Mouse (Mus musculus) right cerebral cortex, adult 2 months (tissue): ENCODE results near the gene Kcnma1.
A peak's percentile ranks its signal among the peaks of the same experiment; 100 is the strongest.

Experiments used
- DNase-seq, 2 experiments: peaks; one replicate each; pipeline ENCODE4 v3.0.0; 2021 to 2022; ENCODE audit warnings: low spot score in 2 of 2

The Kcnma1 gene

DNA sequence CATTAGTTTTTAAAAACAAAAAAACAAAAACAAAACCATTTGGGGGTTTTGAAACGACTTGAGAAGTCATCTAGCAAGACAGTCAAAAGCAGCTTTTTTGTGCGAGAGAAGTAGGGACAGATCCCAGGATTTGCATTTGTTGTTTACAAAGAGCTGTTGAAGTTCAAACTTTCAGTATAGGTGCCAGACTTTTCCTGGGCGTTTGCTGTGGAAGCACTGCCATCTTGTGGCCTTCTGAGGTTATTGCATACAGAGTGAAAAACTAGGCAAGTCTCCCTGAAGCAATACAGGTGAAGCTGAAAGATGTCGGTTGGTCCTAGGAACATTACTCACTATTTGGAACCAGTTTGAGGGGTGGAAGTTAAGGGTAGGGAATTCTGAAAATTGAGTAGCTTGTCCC, 484.6 kb downstream of the Kcnma1 start:
- peak; percentile 67 to 71 for DNase-seq

GRCm38 (mm10) chr14:23529229-23529628, 485.1 kb downstream of the Kcnma1 start:
- DNase-seq: no peak

DNA sequence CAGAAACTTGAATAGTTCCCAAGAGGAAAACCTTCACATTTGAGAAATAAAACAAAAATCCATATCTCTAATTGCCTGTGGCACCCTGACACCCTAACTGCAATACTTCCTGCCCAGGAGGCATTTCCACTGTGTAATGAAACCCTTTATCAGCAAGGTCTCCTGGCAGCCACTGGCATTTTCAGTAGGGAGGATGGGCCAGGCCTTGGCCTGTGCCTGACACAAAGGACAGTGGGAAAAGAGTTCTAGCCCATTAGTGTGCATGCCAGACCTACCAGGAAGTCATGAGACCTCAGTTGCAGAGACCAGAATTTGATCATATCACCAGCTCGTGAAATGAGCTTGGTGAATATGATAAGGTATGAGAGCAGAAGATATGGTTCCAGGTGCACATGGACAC, 488.4 kb downstream of the Kcnma1 start:
- no peak for DNase-seq

- no peak for DNase-seq
Observed at GRCm38 (mm10) chr14:23523825-23524491, 490.3 kb downstream of the Kcnma1 start.

DNA sequence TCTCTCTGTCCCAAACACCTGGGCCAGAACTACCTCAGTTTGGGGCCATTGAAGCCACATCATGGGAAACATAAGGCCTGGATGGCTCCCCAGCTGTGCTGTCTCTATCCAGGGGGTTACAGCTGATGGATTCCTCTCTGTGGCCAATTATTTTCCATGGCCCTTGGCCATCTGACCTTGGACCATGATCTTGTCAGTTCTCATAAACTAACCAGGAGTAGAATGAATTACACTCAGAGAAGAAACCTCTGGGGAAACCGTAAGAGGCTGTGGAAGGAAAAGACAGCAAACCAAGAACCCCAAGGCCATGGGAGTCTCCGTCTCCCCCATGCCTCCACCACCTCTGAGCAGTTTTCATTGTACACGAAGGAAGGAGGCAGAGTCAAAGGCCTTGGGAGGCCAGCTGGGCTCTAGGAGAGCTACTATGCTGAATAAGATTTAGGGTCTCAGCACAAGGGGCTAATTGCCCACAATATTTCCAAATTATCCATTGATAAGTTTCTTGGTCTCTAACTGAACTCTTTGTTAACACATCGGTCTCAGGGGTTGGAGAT, 491.6 kb downstream of the Kcnma1 start:
- DNase-seq: no peak

GRCm38 (mm10) chr14:23521080-23521684, 493.1 kb downstream of the Kcnma1 start:
- no peak for DNase-seq

- no peak for DNase-seq
Observed at GRCm38 (mm10) chr14:23517374-23517773, 496.9 kb downstream of the Kcnma1 start.

DNA sequence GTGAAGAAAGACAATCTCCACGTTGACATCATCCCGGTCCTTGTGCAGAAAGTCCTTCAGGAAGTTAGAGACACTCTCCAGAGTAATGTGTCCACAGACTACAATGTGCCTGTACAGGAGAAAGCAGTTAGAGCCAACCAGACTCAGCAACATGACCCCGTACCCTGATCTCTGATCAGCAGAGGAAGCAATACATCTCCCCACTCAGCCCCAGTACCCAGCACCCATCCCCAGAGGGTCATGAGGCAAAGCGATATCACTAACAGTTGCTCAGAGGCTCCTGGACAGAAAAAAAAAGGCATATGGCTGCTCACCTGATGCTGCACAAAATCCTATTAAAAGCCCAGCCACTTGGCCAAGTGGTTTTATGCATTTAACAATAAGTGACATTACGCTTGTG, 504.5 kb downstream of the Kcnma1 start:
- DNase-seq: no peak

DNA sequence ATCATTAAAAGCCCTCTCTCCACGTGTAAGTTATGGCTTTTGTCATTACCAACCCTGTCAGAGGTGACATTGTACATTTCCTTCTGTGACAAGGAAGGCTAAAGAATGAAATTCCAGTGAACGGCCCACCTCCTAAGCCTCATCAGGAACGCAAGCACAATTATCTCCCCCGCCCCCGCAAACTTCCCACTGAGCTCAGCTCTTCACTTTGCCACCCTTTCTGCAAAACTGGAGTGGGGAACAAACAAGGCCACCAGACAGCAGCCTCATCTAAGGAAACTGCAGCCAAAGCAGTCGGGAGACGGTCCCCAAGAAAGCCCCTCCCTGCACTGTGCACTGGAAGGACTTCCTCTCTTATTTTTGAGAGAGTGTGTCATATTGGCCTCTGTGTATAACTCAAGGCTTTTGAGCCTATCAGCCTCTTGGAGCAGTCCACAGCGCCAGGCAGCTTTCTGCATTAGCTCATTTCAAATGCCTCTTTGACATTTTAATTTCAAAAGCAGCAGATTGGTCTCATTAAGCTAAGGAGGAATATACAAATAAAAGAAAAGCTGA, 512.0 kb downstream of the Kcnma1 start:
- DNase-seq: peak; percentile 35 to 56

- DNase-seq: no peak
Observed at GRCm38 (mm10) chr14:23496801-23497200, 517.5 kb downstream of the Kcnma1 start.

DNA sequence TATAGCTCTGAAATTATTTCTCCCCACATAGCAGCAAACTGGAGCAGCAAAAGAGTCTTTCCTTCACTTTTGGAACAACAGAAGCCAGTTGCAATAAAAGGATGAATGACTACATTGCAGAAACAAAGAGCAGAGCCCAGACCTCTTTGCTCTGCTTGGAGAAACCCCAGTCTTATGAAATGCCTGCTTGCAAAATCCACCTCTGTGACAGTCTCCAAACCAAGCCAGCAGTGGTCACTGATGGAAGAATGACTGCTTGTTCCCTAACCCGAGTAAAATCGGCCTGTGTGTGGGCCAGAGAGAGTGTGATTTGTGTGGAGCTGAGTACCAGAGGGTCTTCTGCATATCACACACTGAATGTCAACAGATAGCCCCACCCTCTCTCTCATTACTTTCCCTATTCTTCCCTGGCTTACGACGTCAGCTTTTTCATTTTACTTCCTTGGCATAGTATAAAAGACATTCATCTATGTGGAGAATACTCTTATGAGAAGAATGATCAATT, 518.0 kb downstream of the Kcnma1 start:
- DNase-seq: no peak

GRCm38 (mm10) chr14:23494496-23494800, 519.8 kb downstream of the Kcnma1 start:
- DNase-seq: no peak

GRCm38 (mm10) chr14:23493750-23494495, 520.4 kb downstream of the Kcnma1 start:
- no peak for DNase-seq

DNA sequence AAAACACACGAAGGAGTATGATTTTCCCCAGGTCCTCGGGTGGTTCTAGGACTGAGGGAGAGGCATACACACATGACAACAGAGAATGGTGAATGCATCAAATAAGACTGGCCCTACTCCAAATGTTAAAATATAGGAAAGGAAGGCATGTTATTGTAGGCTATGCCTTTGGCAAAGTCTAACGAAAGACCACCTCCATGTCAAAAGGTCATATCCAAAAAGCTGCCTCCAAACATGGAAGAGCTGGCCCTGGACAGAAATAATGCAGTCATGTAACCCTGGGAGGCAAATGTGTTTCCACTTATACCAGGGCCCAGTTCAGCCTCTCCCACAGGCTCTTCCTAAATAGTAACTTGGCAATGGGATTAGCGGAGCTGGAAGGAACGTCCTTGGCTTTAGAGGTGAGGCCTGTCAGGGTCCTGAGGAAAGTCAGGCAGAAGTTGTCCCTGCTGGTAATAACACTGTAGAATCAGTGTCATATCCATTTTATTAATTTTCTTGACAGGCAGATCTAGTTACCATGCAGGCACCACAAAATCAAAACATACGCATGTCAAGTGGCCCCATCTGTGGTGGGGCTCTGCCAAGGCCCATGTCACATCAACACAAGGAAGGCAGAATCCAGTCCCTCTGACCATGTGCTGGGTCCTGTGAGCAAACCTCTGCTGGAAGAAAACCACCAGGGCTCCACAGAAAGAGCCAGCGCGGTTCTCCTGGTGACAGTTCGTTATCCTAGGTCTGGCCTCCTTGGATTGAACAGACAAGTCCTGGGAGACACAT, 521.5 kb downstream of the Kcnma1 start:
- no peak for DNase-seq

DNA sequence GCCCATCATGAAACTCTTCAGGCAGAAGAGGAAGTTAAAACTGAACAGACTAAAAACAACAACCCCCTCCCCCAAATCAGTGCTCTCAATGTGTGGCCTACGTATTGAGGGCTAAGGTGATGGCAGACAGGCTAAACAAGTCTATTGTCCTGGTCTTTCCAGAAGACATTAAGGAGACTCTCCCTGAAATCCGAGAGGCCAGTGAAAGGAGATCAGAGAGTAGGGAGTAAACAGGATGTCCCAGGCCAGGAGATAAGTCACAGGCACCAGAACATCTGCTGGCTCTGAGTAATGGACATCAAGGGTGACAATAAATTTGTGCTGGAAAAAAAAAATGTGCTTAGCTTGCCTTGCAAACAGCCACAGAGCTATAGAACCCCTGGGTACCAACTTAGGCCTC, 522.9 kb downstream of the Kcnma1 start:
- DNase-seq: no peak

DNA sequence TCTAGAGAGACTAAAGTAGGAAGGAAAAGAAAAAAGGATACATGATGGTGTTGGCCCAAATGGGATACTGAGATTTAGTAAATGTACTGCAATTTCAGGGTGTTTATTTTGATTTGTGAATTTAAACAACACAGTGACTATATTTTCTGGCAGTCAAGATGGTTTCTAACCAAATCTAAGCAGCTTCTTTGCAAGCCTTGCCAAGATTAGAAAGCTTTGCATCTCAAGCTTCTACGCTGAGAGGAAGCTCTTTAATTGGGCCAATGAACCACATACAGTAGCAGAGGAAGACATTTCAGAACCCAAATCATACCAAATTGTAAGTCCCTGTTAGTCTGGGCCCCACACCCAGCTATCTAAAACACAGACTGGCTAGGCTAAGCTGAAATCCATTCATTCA, 527.6 kb downstream of the Kcnma1 start:
- DNase-seq: no peak

- DNase-seq: no peak
Observed at GRCm38 (mm10) chr14:23485802-23486500, 528.3 kb downstream of the Kcnma1 start.

- DNase-seq: no peak
Observed at GRCm38 (mm10) chr14:23475129-23475528, 539.2 kb downstream of the Kcnma1 start.

GRCm38 (mm10) chr14:23470071-23470470, 544.2 kb downstream of the Kcnma1 start:
- DNase-seq: no peak

DNA sequence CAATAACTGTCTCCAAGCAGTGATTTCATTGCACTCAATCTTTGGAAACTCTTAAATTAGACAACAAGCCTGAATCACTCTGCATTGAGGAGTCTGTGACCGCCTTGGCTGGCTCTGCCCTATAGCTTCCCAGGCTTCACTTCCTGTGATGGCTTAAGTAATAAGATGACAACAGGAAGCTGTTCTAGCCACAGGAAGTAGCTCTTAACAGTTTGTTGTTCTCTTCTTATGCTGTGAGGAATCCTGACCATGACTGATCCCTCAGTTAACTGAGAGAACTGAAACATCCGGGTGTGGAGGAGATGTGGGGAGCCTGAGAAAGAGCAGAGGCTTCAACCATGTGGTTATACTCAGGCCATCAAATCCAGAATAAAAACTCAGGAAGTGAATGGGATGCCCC, 549.2 kb downstream of the Kcnma1 start:
- DNase-seq: no peak

GRCm38 (mm10) chr14:23458560-23458959, 555.7 kb downstream of the Kcnma1 start:
- DNase-seq: no peak
